Mouse (Mus musculus) heart, embryonic 12.5 days (tissue): ENCODE measurements around the gene Gusb. TPM values are rescaled to one million over a fixed set of nuclear protein-coding genes. Genes with fewer than 3 reads are reported as not detected.
A peak's percentile ranks its signal among the peaks of the same experiment; 100 is the strongest.

ENCODE experiments used
- ATAC-seq: fragments of 200-750 bp; cut with Nextera tagmentation; 2 replicates; pipeline ENCODE4 v1.8.0; 2017; ENCODE audit warnings: moderate TSS enrichment, moderate library complexity; ENCODE audit not compliant: insufficient number of reproducible peaks, low FRiP score
- H3K27ac ChIP-seq: fragments of 300-500 bp; sonication (generic); 2 replicates; pipeline ENCODE4 v1.5.1; 2016; ENCODE audit warnings: mild to moderate bottlenecking, moderate library complexity; ENCODE audit not compliant: poor library complexity, severe bottlenecking
- H3K27me3 ChIP-seq: fragments of 300-500 bp; sonication (generic); replicated peaks from 2 replicates; pipeline ENCODE4 v1.6.1; 2016; ENCODE audit warnings: mild to moderate bottlenecking, moderate library complexity
- H3K36me3 ChIP-seq: fragments of 300-500 bp; sonication (generic); 2 replicates; pipeline ENCODE4 v1.6.1; 2016; ENCODE audit warnings: mild to moderate bottlenecking, moderate library complexity
- H3K4me1 ChIP-seq: fragments of 300-500 bp; sonication (generic); replicated peaks from 2 replicates; pipeline ENCODE4 v1.6.1; 2016; ENCODE audit warnings: mild to moderate bottlenecking
- H3K4me2 ChIP-seq: fragments of 300-500 bp; sonication (generic); 2 replicates; pipeline ENCODE4 v1.6.1; 2016; ENCODE audit warnings: mild to moderate bottlenecking, moderate library complexity
- H3K4me3 ChIP-seq: fragments of 300-500 bp; sonication (generic); 2 replicates; pipeline ENCODE4 v1.5.1; 2016; ENCODE audit warnings: mild to moderate bottlenecking
- H3K9ac ChIP-seq: fragments of 300-500 bp; sonication (generic); 2 replicates; pipeline ENCODE4 v1.6.1; 2016; ENCODE audit warnings: mild to moderate bottlenecking, moderate library complexity
- H3K9me3 ChIP-seq: fragments of 300-500 bp; sonication (generic); replicated peaks from 2 replicates; pipeline ENCODE4 v1.6.1; 2016; ENCODE audit warnings: mild to moderate bottlenecking, moderate library complexity
- WGBS: fragments of 180-500 bp; shearing (Covaris S2); methylation state at CpG from one replicate; pipeline ENCODE4 v1.1.7; 2016; 5-methylcytosine and 5-hydroxymethylcytosine counted together
- polyA plus RNA-seq: library from polyadenylated mRNA; unstranded; fragments of >200 nt; fragmentation: Nextera tagmentation; extraction: Ambion mirVana; gene quantifications from 2 replicates; pipeline ENCODE4 v1.2.1, GENCODE M21; 2016

Gene Gusb
- polyA plus RNA-seq, result 46.8 and 48.1 TPM in 2 replicates

GRCm38 (mm10) chr5:130002301-130003146, at the start of gene Gusb:
Gene Gusb (minus strand): TSS chr5:130003049.
- Histone ChIP-seq H3K4me3 (peak within 1 kb of the TSS; percentile 66), H3K9ac (peak within 1 kb of the TSS; percentile 77), H3K27ac (peak within 1 kb of the TSS; percentile 66), H3K4me2 (peak within 1 kb of the TSS; percentile 81), H3K9me3 (0 out of 2 replicates have a peak, but pooled peaks cover 5% of the 10 kb centered on the region), H3K4me1 (peaks cover 15% of the 10 kb centered on the region), H3K36me3 (peaks cover 6% of the 10 kb centered on the region), H3K27me3 (no peaks in the 10 kb centered on the region)
- WGBS, result under 1% methylated on average over 39 of the region's 39 CpGs
- ATAC-seq, result peak; percentile 88

- Histone ChIP-seq H3K36me3 (peaks cover 37% of the 10 kb centered on the region), H3K27me3 (peaks cover 54% of the 10 kb centered on the region), H3K9ac (no peak overlapping the region), H3K9me3 (no peaks in the 10 kb centered on the region), H3K4me2 (no peak overlapping the region), H3K4me1 (no peaks in the 10 kb centered on the region), H3K4me3 (no peak overlapping the region), H3K27ac (no peak overlapping the region)
- ATAC-seq, result no peak
- WGBS, result 81% methylated on average over 5 of the region's 5 CpGs
Measured at GRCm38 (mm10) chr5:130052510-130052909, 49.7 kb upstream of the Gusb start.

DNA sequence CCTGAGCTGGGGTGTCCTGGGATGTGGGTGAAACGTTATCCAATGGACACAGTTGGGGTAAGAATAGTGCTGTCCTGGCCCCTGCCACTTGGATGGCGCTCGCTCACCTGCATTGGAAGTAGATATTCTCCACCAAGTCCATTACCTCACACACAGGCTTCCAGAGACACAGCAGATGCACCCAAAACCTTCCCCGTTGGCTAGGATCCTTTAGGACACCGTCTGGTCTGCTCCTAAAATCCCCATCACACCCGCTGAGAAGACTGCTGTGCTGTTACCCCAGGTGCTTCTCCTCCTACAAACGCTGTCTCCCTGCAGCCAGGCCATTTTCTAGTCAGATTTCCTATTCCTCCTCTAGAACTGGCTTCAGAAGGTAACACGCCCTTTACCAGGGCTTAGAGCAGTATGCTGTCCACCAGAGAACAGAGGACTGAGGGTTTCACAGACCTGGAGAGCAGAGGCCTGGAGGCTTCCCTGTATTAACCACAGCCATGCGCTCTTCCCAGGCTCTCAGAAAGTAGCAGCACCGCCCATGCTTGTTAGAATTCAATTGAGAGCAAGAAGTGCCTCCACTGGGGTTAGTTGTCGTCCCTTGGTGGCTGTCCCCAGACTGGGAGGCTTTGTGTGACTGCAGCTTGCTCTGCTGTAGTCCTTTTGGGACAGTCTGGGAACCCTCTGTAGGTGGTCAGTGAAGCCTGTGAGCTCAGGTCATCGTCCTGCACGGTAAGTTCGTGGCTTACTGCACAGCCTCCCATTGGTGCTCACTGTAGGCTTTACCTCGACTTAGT, 48.4 kb upstream of the Gusb start:
- H3K4me3 ChIP-seq, result no peak overlapping the region
- peaks cover 8% of the 10 kb centered on the region for H3K4me1 ChIP-seq
- no peaks in the 10 kb centered on the region for H3K9me3 ChIP-seq
- H3K27me3 ChIP-seq, result peaks cover 54% of the 10 kb centered on the region
- H3K27ac ChIP-seq, result no peak overlapping the region
- ATAC-seq, result no peak
- H3K9ac ChIP-seq, result no peak overlapping the region
- H3K4me2 ChIP-seq, result no peak overlapping the region
- WGBS, result 87% methylated on average over 15 of the region's 15 CpGs
- H3K36me3 ChIP-seq, result peaks cover 42% of the 10 kb centered on the region

DNA sequence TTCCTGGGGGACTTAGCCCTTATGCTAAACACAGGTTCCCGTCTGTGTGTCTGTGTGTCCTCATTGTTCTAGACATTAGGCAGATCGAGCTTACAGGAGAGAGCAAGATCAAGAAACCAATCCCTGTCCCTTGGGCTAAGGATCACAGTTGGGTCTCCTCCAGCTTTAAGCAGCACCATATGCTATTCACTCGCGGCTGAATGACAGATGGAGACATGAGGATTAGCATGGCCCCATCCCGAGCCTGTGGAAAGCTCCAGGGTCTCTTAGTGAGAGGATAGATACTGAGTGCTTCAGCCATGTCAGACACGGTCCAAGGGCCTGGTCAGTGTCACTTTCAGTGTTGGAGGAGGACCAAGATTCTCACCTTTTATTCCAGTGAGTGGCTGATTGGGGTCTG, 47.6 kb upstream of the Gusb start:
- Histone ChIP-seq H3K9me3 (no peaks in the 10 kb centered on the region), H3K4me3 (no peak overlapping the region), H3K9ac (no peak overlapping the region), H3K4me2 (no peak overlapping the region), H3K27ac (no peak overlapping the region), H3K36me3 (peaks cover 39% of the 10 kb centered on the region), H3K27me3 (peaks cover 55% of the 10 kb centered on the region), H3K4me1 (peaks cover 13% of the 10 kb centered on the region)
- ATAC-seq, result no peak
- 45% methylated on average over 6 of the region's 6 CpGs for WGBS

GRCm38 (mm10) chr5:130048786-130049520, 46.1 kb upstream of the Gusb start:
- H3K4me1 ChIP-seq, result peaks cover 13% of the 10 kb centered on the region
- H3K4me3 ChIP-seq, result no peak overlapping the region
- H3K36me3 ChIP-seq, result peaks cover 32% of the 10 kb centered on the region
- H3K27me3 ChIP-seq, result peaks cover 62% of the 10 kb centered on the region
- H3K4me2 ChIP-seq, result no peak overlapping the region
- H3K27ac ChIP-seq, result no peak overlapping the region
- H3K9me3 ChIP-seq, result no peaks in the 10 kb centered on the region
- WGBS, result 84% methylated on average over 15 of the region's 15 CpGs
- ATAC-seq, result no peak
- no peak overlapping the region for H3K9ac ChIP-seq

DNA sequence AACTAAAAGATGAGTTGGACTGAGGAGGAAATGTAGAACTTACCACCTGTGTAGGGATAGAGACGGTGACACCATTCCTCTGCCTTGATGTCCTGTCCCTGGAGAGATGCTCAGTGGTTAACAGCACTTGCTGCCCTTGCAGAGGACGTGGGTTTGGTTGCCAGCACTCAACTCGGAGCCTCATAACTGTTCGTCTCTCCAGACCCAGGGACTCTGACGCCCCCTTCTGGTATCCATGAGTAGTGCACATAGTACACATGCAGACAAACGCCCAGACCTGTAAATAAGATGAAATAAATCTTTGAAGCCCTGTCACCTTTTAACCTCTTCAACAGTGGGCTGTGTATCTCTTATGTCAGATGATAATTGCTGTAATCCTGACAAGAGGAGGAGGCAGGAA, 44.2 kb upstream of the Gusb start:
- no peak overlapping the region for H3K4me3 ChIP-seq
- 70% methylated on average over 6 of the region's 6 CpGs for WGBS
- no peak for ATAC-seq
- no peak overlapping the region for H3K9ac ChIP-seq
- H3K4me1 ChIP-seq, result peaks cover 13% of the 10 kb centered on the region
- H3K9me3 ChIP-seq, result no peaks in the 10 kb centered on the region; the same call in 1 of the 2 replicates
- H3K27ac ChIP-seq, result no peak overlapping the region
- H3K27me3 ChIP-seq, result peaks cover 65% of the 10 kb centered on the region
- H3K36me3 ChIP-seq, result peaks cover 41% of the 10 kb centered on the region
- H3K4me2 ChIP-seq, result no peak overlapping the region

GRCm38 (mm10) chr5:130046589-130046988, 43.7 kb upstream of the Gusb start:
- no peaks in the 10 kb centered on the region; the same call in 1 of the 2 replicates for H3K9me3 ChIP-seq
- H3K27ac ChIP-seq, result no peak overlapping the region
- H3K4me1 ChIP-seq, result peaks cover 13% of the 10 kb centered on the region
- 0 out of 2 replicates have a peak, but pooled peaks have one; percentile 33 for ATAC-seq
- H3K36me3 ChIP-seq, result peaks cover 44% of the 10 kb centered on the region
- 43% methylated on average over 10 of the region's 10 CpGs for WGBS
- no peak overlapping the region for H3K9ac ChIP-seq
- H3K4me2 ChIP-seq, result no peak overlapping the region
- H3K4me3 ChIP-seq, result no peak overlapping the region
- H3K27me3 ChIP-seq, result peaks cover 65% of the 10 kb centered on the region

GRCm38 (mm10) chr5:130046100-130046499, 43.3 kb upstream of the Gusb start:
- WGBS, result 76% methylated on average over 7 of the region's 7 CpGs
- H3K9me3 ChIP-seq, result no peaks in the 10 kb centered on the region; the same call in 1 of the 2 replicates
- H3K4me1 ChIP-seq, result peaks cover 13% of the 10 kb centered on the region
- no peak overlapping the region for H3K27ac ChIP-seq
- peaks cover 60% of the 10 kb centered on the region for H3K27me3 ChIP-seq
- H3K36me3 ChIP-seq, result peaks cover 42% of the 10 kb centered on the region
- ATAC-seq, result no peak
- no peak overlapping the region for H3K4me2 ChIP-seq
- H3K9ac ChIP-seq, result no peak overlapping the region
- no peak overlapping the region for H3K4me3 ChIP-seq

DNA sequence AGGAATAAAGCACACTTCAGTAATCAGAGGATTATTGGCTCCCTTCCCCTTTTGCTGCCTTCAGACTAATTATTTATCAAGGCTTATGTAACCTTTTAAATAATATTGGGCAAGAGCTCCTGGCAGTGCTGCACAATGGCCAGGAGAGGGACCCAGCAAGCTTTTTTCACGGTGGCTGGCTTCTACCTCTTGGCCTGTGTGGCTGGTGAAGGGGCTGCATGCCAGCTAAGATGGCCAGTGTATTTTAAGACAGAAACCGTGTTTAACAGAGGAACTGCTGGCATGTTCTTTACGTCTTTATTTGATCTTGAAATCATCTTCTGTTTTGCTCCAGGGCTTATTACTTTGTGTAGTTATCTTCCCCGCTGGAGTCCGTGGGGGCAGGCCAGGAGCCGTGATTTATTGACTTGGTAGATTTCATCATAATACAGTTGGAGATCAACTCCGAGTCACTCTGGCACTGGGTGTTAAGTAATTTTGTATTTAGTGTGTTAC, 41.4 kb upstream of the Gusb start:
- no peak overlapping the region for H3K9ac ChIP-seq
- H3K4me1 ChIP-seq, result peaks cover 13% of the 10 kb centered on the region
- no peak overlapping the region for H3K27ac ChIP-seq
- WGBS, result 87% methylated on average over 7 of the region's 7 CpGs
- no peak overlapping the region for H3K4me2 ChIP-seq
- no peak for ATAC-seq
- no peaks in the 10 kb centered on the region; the same call in 1 of the 2 replicates for H3K9me3 ChIP-seq
- peaks cover 60% of the 10 kb centered on the region for H3K27me3 ChIP-seq
- no peak overlapping the region for H3K4me3 ChIP-seq
- peaks cover 43% of the 10 kb centered on the region for H3K36me3 ChIP-seq

DNA sequence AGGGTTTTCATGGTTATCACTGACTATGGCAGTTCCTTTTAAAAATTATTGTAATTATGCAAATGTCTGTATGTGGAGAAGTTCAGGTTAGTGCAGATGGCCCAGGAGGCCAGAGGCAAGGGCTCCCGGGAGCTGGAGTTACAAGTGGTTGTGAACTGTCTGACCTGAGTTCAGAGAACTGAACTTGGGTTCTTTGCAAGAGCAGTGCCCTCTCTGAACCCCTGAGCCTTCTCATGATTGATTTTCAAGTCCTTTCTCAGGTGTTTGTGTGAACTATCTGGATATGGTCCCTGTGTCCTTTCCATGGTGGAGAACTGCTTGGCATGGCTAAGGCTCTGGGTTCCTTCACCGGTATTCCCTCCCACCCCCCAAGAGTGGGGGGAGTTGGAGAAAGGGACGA, 40.9 kb upstream of the Gusb start:
- H3K36me3 ChIP-seq, result peaks cover 39% of the 10 kb centered on the region

More for the DNA sequence above, 40.9 kb upstream of the Gusb start:
- Histone ChIP-seq H3K4me3 (no peak overlapping the region), H3K9ac (no peak overlapping the region), H3K27ac (no peak overlapping the region), H3K27me3 (peaks cover 55% of the 10 kb centered on the region), H3K4me2 (no peak overlapping the region), H3K9me3 (no peaks in the 10 kb centered on the region; the same call in 1 of the 2 replicates), H3K4me1 (peaks cover 13% of the 10 kb centered on the region)
- no peak for ATAC-seq
- WGBS, result 90% methylated on average over 3 of the region's 3 CpGs
